Mouse (Mus musculus): ENCODE results near the gene Cdkn1a. TPM values are rescaled to one million over a fixed set of nuclear protein-coding genes. Genes with fewer than 3 reads are reported as not detected.

Gene Cdkn1a
- polyA plus RNA-seq, 1 experiment from 2014 or later = 33.4 TPM

DNA sequence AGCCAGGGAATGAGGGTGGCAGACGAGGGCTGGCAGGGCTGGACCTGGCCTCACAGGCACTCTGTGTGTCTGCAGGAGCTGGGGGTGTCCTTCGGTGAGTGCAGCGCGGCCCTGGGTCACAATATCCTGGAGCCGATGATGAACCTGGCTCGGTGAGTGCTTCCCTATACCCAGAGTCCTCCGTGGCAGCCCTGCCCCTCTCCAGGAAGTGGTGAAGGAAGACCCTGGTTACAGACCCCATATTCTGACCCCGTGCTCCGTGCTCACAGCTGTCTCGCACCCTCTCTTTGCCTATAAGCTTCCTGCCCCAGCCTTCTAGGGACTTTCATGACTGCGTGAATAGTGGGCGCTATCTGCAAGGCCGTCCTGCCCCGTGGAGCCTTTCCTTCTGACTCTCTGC is 56.5 kb downstream of the Cdkn1a start:
- Histone ChIP-seq H3K27me3 (ENCODE audit: control insufficient read depth, insufficient read depth, low read length) (no peaks in the 10 kb centered on the region), H3K4me3 (ENCODE audit: low read depth, low read length) (no peak overlapping the region), H3K4me2 (replicated peaks; ENCODE audit: low read depth, low read length) (no peak overlapping the region), H3K9me3 (ENCODE audit: control insufficient read depth, low read length) (no peaks in the 10 kb centered on the region), H3K36me3 (ENCODE audit: control insufficient read depth, insufficient read depth, low read length) (no peaks in the 10 kb centered on the region), H3K4me1 (replicated peaks; ENCODE audit: control insufficient read depth, insufficient read depth, low read length) (no peaks in the 10 kb centered on the region), H3K9ac (ENCODE audit: low read depth, low read length) (no peak overlapping the region), H3K27ac (ENCODE audit: low read depth, low read length) (no peak overlapping the region)
- ATAC-seq (ENCODE audit: low FRiP score) (no peak), DNase-seq (ENCODE audit: low spot score) (no peak)
- 76% methylated on average over 14 of the region's 14 CpGs for WGBS

GRCm38 (mm10) chr17:29147773-29148172 is 57.0 kb downstream of the Cdkn1a start:
- Histone ChIP-seq H3K27ac (ENCODE audit: low read depth, low read length) (no peak overlapping the region), H3K27me3 (ENCODE audit: control insufficient read depth, insufficient read depth, low read length) (no peaks in the 10 kb centered on the region), H3K36me3 (ENCODE audit: control insufficient read depth, insufficient read depth, low read length) (no peaks in the 10 kb centered on the region), H3K9ac (ENCODE audit: low read depth, low read length) (no peak overlapping the region), H3K4me3 (ENCODE audit: low read depth, low read length) (no peak overlapping the region), H3K9me3 (ENCODE audit: control insufficient read depth, low read length) (no peaks in the 10 kb centered on the region), H3K4me1 (replicated peaks; ENCODE audit: control insufficient read depth, insufficient read depth, low read length) (no peaks in the 10 kb centered on the region), H3K4me2 (replicated peaks; ENCODE audit: low read depth, low read length) (no peak overlapping the region)
- DNase-seq (ENCODE audit: low spot score) = no peak
- no peak for ATAC-seq (ENCODE audit: low FRiP score)
- WGBS = 81% methylated on average over 6 of the region's 6 CpGs

- Histone ChIP-seq H3K27ac (ENCODE audit: low read depth, low read length) (no peak overlapping the region), H3K9me3 (ENCODE audit: control insufficient read depth, low read length) (no peaks in the 10 kb centered on the region), H3K4me1 (replicated peaks; ENCODE audit: control insufficient read depth, insufficient read depth, low read length) (no peaks in the 10 kb centered on the region), H3K36me3 (ENCODE audit: control insufficient read depth, insufficient read depth, low read length) (no peaks in the 10 kb centered on the region), H3K4me3 (ENCODE audit: low read depth, low read length) (no peak overlapping the region), H3K4me2 (replicated peaks; ENCODE audit: low read depth, low read length) (no peak overlapping the region), H3K27me3 (ENCODE audit: control insufficient read depth, insufficient read depth, low read length) (no peaks in the 10 kb centered on the region), H3K9ac (ENCODE audit: low read depth, low read length) (no peak overlapping the region)
- WGBS = 80% methylated on average over 7 of the region's 7 CpGs
- DNase-seq (ENCODE audit: low spot score) = no peak
- no peak for ATAC-seq (ENCODE audit: low FRiP score)
Measured at GRCm38 (mm10) chr17:29149766-29150165, 59.0 kb downstream of the Cdkn1a start.

Other genes with a start within 250 kb of the Cdkn1a start
- gene Pnpla1, start 232.6 kb upstream of the Cdkn1a start, polyA plus RNA-seq (2014; fragmentation: Nextera tagmentation; extraction: Ambion mirVana) = not detected in 2 replicates
- 0.03 TPM in 1 of 2 replicates, not detected in the other for gene 4930539E08Rik, start 175.7 kb upstream of the Cdkn1a start, polyA plus RNA-seq (2014; fragmentation: Nextera tagmentation; extraction: Ambion mirVana)
- gene Pxt1, start 147.1 kb upstream of the Cdkn1a start, polyA plus RNA-seq (2014; fragmentation: Nextera tagmentation; extraction: Ambion mirVana) = 0.34 TPM in 1 of 2 replicates, not detected in the other
- gene Kctd20, start 139.0 kb upstream of the Cdkn1a start, polyA plus RNA-seq (2014; fragmentation: Nextera tagmentation; extraction: Ambion mirVana) = 81.7 and 94.8 TPM in 2 replicates
- gene Stk38, start 83.0 kb upstream of the Cdkn1a start, polyA plus RNA-seq (2014; fragmentation: Nextera tagmentation; extraction: Ambion mirVana) = 141 and 151 TPM in 2 replicates
- 847 and 854 TPM in 2 replicates for gene Srsf3, start 58.3 kb upstream of the Cdkn1a start, polyA plus RNA-seq (2014; fragmentation: Nextera tagmentation; extraction: Ambion mirVana)
- gene Rab44, start 23.2 kb downstream of the Cdkn1a start, polyA plus RNA-seq (2014; fragmentation: Nextera tagmentation; extraction: Ambion mirVana) = 0.45 TPM in 1 of 2 replicates, not detected in the other
- gene Cpne5, start 147.2 kb downstream of the Cdkn1a start, polyA plus RNA-seq (2014; fragmentation: Nextera tagmentation; extraction: Ambion mirVana) = 3.7 and 4.2 TPM in 2 replicates
- 128 and 142 TPM in 2 replicates for gene Ppil1, start 173.2 kb downstream of the Cdkn1a start, polyA plus RNA-seq (2014; fragmentation: Nextera tagmentation; extraction: Ambion mirVana)
- 75.5 and 79.4 TPM in 2 replicates for gene BC004004, start 177.8 kb downstream of the Cdkn1a start, polyA plus RNA-seq (2014; fragmentation: Nextera tagmentation; extraction: Ambion mirVana)
- gene Pi16, start 226.7 kb downstream of the Cdkn1a start, polyA plus RNA-seq (2014; fragmentation: Nextera tagmentation; extraction: Ambion mirVana) = 0.32 and 0.67 TPM in 2 replicates

Measured in hindbrain, embryonic 11.5 days (tissue).